Mouse (Mus musculus): ENCODE results near the gene Clstn3.

- TF ChIP-seq POLR2A (IDR thresholded peaks at IDR 0.05; ENCODE audit: extremely low read depth, insufficient read depth, low read length) (no peak), CTCF (IDR thresholded peaks at IDR 0.05; ENCODE audit: low read depth, low read length) (no peak)
Observed at GRCm38 (mm10) chr6:124485414-124486144, 21.0 kb upstream of the Clstn3 start.

All from liver, adult 2 months (tissue).